Mouse (Mus musculus) erythroblast, embryonic 14.5 days (primary cell): Measurements from ENCODE around the gene Golph3.

Experiments
- GATA1 ChIP-seq: IDR thresholded peaks from 2 replicates; pipeline ENCODE4 v1.6.1; 2012; ENCODE audit warnings: low read length, inconsistent platforms, mixed read lengths
- TAL1 ChIP-seq: IDR thresholded peaks from 3 replicates; pipeline ENCODE4 v1.6.1; 2012; ENCODE audit warnings: low read length, inconsistent platforms, mixed read lengths

DNA sequence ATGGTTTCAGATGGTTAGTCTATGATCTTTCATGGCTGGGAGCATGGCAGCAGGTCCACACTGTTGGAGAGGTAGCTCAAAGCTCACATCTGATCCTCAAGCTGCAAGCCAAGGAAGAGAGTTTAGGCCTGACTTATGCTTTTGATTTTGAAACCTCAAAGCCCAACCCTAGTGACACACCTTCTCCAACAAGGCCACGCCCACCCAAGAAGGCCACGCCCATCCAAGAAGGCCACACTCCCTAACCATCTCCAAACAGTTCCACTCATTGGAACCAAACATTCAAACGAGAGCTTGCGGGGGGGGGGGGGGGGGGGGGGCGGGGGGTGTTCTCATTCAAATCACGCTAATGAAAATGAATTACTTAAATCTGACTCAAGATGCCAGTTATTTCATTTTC is 19.5 kb upstream of the Golph3 start:
- no peak for TF ChIP-seq TAL1
- no peak for TF ChIP-seq GATA1
